Mouse (Mus musculus) MEL (cell line): ENCODE results near the gene Tmem240. TPM values are rescaled to one million over a fixed set of nuclear protein-coding genes. Genes with fewer than 3 reads are reported as not detected.

Source experiments
- DNase-seq: peaks from one replicate; pipeline ENCODE4 v3.0.0; 2011; ENCODE audit warnings: low read depth, low spot score
- H3K27ac ChIP-seq: 2 replicates; pipeline ENCODE4 v1.5.1; 2012; ENCODE audit warnings: low read depth, mild to moderate bottlenecking, control low read depth, low read length, moderate library complexity; ENCODE audit not compliant: control insufficient read depth
- H3K27me3 ChIP-seq, 2 experiments: fragments of 150-350 bp in 1 of 2; sonication (generic) in 1 of 2; 2 replicates each; pipeline ENCODE4 v1.6.1; 2012; ENCODE audit warnings: low read length in 2 of 2, mild to moderate bottlenecking in 2 of 2, improper control_type of control experiment in 1 of 2, moderate library complexity in 1 of 2; ENCODE audit not compliant: insufficient read depth in 2 of 2, control insufficient read depth in 1 of 2
- H3K36me3 ChIP-seq, 2 experiments: 2 replicates each; pipeline ENCODE4 v1.6.1; 2012 to 2014; ENCODE audit warnings: low read length in 2 of 2, improper control_type of control experiment in 1 of 2, inconsistent platforms in 1 of 2, mild to moderate bottlenecking in 1 of 2; ENCODE audit not compliant: insufficient read depth in 2 of 2, control insufficient read depth in 1 of 2
- H3K4me1 ChIP-seq, 2 experiments: fragments of 150-350 bp in 1 of 2; sonication (generic) in 1 of 2; 2 replicates each; pipeline ENCODE4 v1.6.1; 2012; ENCODE audit warnings: low read length in 2 of 2, improper control_type of control experiment in 1 of 2, mild to moderate bottlenecking in 1 of 2; ENCODE audit not compliant: insufficient read depth in 2 of 2, control insufficient read depth in 1 of 2
- H3K4me3 ChIP-seq, 2 experiments: fragments of 150-350 bp in 1 of 2; sonication (generic) in 1 of 2; 2 replicates each; pipeline ENCODE4 v1.5.1; 2012; ENCODE audit warnings: low read depth in 2 of 2, low read length in 2 of 2, mild to moderate bottlenecking in 2 of 2, moderate library complexity in 2 of 2, control low read depth in 1 of 2, improper control_type of control experiment in 1 of 2; ENCODE audit not compliant: control insufficient read depth in 1 of 2, insufficient read depth in 1 of 2
- H3K79me2 ChIP-seq: 2 replicates; pipeline ENCODE4 v1.6.1; 2012; ENCODE audit warnings: mild to moderate bottlenecking, low read length, moderate library complexity; ENCODE audit not compliant: control insufficient read depth, poor library complexity, insufficient read depth
- H3K9ac ChIP-seq: 2 replicates; pipeline ENCODE4 v1.6.1; 2012; ENCODE audit warnings: low read depth, mild to moderate bottlenecking, control low read depth, low read length, moderate library complexity; ENCODE audit not compliant: control insufficient read depth, poor library complexity, severe bottlenecking
- H3K9me3 ChIP-seq: fragments of 150-350 bp; sonication (generic); replicated peaks from 2 replicates; pipeline ENCODE4 v1.6.1; 2012; ENCODE audit warnings: mild to moderate bottlenecking, low read length, improper control_type of control experiment, moderate library complexity; ENCODE audit not compliant: insufficient read depth
- BHLHE40 ChIP-seq: IDR thresholded peaks from 2 replicates; pipeline ENCODE4 v1.6.1; 2012; ENCODE audit warnings: low read depth, mild to moderate bottlenecking, inconsistent platforms, low read length, improper control_type of control experiment, borderline replicate concordance
- CHD1 ChIP-seq: IDR thresholded peaks from 2 replicates; pipeline ENCODE4 v1.6.1; 2012; ENCODE audit warnings: low read depth, mild to moderate bottlenecking, inconsistent platforms, low read length, improper control_type of control experiment
- CHD2 ChIP-seq: IDR thresholded peaks from 2 replicates; pipeline ENCODE4 v1.6.1; 2011; ENCODE audit warnings: low read length, improper control_type of control experiment
- CTCF ChIP-seq, 3 experiments: IDR thresholded peaks in 2 of 3; conservative IDR thresholded peaks in 1 of 3; 2 replicates each; pipeline ENCODE4 v1.5.1; 2011 to 2012; ENCODE audit warnings: low read length in 3 of 3, low read depth in 2 of 3, mild to moderate bottlenecking in 2 of 3, improper control_type of control experiment in 1 of 3, inconsistent platforms in 1 of 3, mixed read lengths in 1 of 3, moderate library complexity in 1 of 3; ENCODE audit not compliant: control insufficient read depth in 1 of 3, insufficient read depth in 1 of 3, poor library complexity in 1 of 3, severe bottlenecking in 1 of 3
- E2F4 ChIP-seq: IDR thresholded peaks from 2 replicates; pipeline ENCODE4 v1.6.1; 2011; ENCODE audit warnings: low read depth, low read length, improper control_type of control experiment, borderline replicate concordance
- ELF1 ChIP-seq: IDR thresholded peaks from 2 replicates; pipeline ENCODE4 v1.6.1; 2014; ENCODE audit warnings: low read depth, mild to moderate bottlenecking, inconsistent platforms, low read length, improper control_type of control experiment, moderate library complexity
- EP300 ChIP-seq, 2 experiments: IDR thresholded peaks; 2 replicates each; pipeline ENCODE4 v1.6.1; 2011; ENCODE audit warnings: improper control_type of control experiment in 2 of 2, low read length in 2 of 2, low read depth in 1 of 2, mild to moderate bottlenecking in 1 of 2
- ETS1 ChIP-seq: IDR thresholded peaks from 2 replicates; pipeline ENCODE4 v1.6.1; 2012; ENCODE audit warnings: low read depth, mild to moderate bottlenecking, inconsistent platforms, low read length, improper control_type of control experiment, moderate library complexity
- GABPA ChIP-seq: IDR thresholded peaks from 2 replicates; pipeline ENCODE4 v1.6.1; 2012; ENCODE audit warnings: low read depth, mild to moderate bottlenecking, inconsistent platforms, low read length, improper control_type of control experiment, moderate library complexity
- HCFC1 ChIP-seq: IDR thresholded peaks from 2 replicates; pipeline ENCODE4 v1.6.1; 2012; ENCODE audit warnings: low read depth, mild to moderate bottlenecking, inconsistent platforms, low read length, improper control_type of control experiment, moderate library complexity
- JUND ChIP-seq: IDR thresholded peaks from 2 replicates; pipeline ENCODE4 v1.6.1; 2011; ENCODE audit warnings: low read depth, mild to moderate bottlenecking, improper control_type of control experiment, low read length
- MAZ ChIP-seq: IDR thresholded peaks from 2 replicates; pipeline ENCODE4 v1.6.1; 2012; ENCODE audit warnings: low read depth, mild to moderate bottlenecking, inconsistent platforms, low read length, improper control_type of control experiment
- MEF2A ChIP-seq: IDR thresholded peaks from 2 replicates; pipeline ENCODE4 v1.6.1; 2014; ENCODE audit warnings: low read depth, mild to moderate bottlenecking, inconsistent platforms, low read length, improper control_type of control experiment; ENCODE audit not compliant: poor library complexity, insufficient replicate concordance, severe bottlenecking; ENCODE audit errors: extremely low read depth
- MYC ChIP-seq: IDR thresholded peaks from 2 replicates; pipeline ENCODE4 v1.6.1; 2011; ENCODE audit warnings: low read depth, mild to moderate bottlenecking, low read length, improper control_type of control experiment, moderate library complexity
- NELFE ChIP-seq: IDR thresholded peaks from 2 replicates; pipeline ENCODE4 v1.6.1; 2011; ENCODE audit warnings: low read depth, low read length, improper control_type of control experiment
- NRF1 ChIP-seq: IDR thresholded peaks from 2 replicates; pipeline ENCODE4 v1.6.1; 2014; ENCODE audit warnings: low read depth, mild to moderate bottlenecking, inconsistent platforms, low read length, improper control_type of control experiment, moderate library complexity; ENCODE audit not compliant: poor library complexity, insufficient read depth, severe bottlenecking
- POLR2A ChIP-seq, 2 experiments: IDR thresholded peaks; 2 replicates each; pipeline ENCODE4 v1.6.1; 2011 to 2012; ENCODE audit warnings: low read length in 2 of 2, mild to moderate bottlenecking in 2 of 2, control low read depth in 1 of 2, improper control_type of control experiment in 1 of 2, low read depth in 1 of 2, moderate library complexity in 1 of 2; ENCODE audit not compliant: control insufficient read depth in 1 of 2, insufficient read depth in 1 of 2, poor library complexity in 1 of 2
- RAD21 ChIP-seq: IDR thresholded peaks from 2 replicates; pipeline ENCODE4 v1.6.1; 2011; ENCODE audit warnings: mild to moderate bottlenecking, low read depth, low read length, improper control_type of control experiment
- RCOR1 ChIP-seq: IDR thresholded peaks from 2 replicates; pipeline ENCODE4 v1.6.1; 2012; ENCODE audit warnings: low read depth, mild to moderate bottlenecking, inconsistent platforms, low read length, improper control_type of control experiment
- SIN3A ChIP-seq: IDR thresholded peaks from 2 replicates; pipeline ENCODE4 v1.6.1; 2012; ENCODE audit warnings: low read length, improper control_type of control experiment, inconsistent platforms
- TBP ChIP-seq: IDR thresholded peaks from 2 replicates; pipeline ENCODE4 v1.8.0; 2011; ENCODE audit warnings: low read depth, low read length, improper control_type of control experiment
- TCF12 ChIP-seq: IDR thresholded peaks from 2 replicates; pipeline ENCODE4 v1.6.1; 2014; ENCODE audit warnings: low read depth, mild to moderate bottlenecking, inconsistent platforms, low read length, improper control_type of control experiment, moderate library complexity
- UBTF ChIP-seq: IDR thresholded peaks from 2 replicates; pipeline ENCODE4 v1.6.1; 2012; ENCODE audit warnings: low read depth, mild to moderate bottlenecking, inconsistent platforms, low read length, improper control_type of control experiment, moderate library complexity, borderline replicate concordance; ENCODE audit not compliant: insufficient read depth
- ZC3H11A ChIP-seq: IDR thresholded peaks from 2 replicates; pipeline ENCODE4 v1.6.1; 2012; ENCODE audit warnings: low read depth, mild to moderate bottlenecking, inconsistent platforms, low read length, improper control_type of control experiment
- ZMIZ1 ChIP-seq: IDR thresholded peaks from 2 replicates; pipeline ENCODE4 v1.6.1; 2012; ENCODE audit warnings: low read depth, mild to moderate bottlenecking, inconsistent platforms, low read length, improper control_type of control experiment, moderate library complexity
- polyA plus RNA-seq, 2 experiments: library from polyadenylated mRNA; stranded (reverse) in 1 of 2; unstranded in 1 of 2; fragments of >175 nt in 1 of 2; fragments of >200 nt in 1 of 2; gene quantifications; 2 replicates each; pipeline versions ENCODE4 v1.2.1 to v1.2.4; 2012; ENCODE audit warnings: low replicate concordance in 2 of 2, low read depth in 1 of 2; ENCODE audit not compliant: insufficient read length in 2 of 2, insufficient read depth in 1 of 2, missing spikeins in 1 of 2
- total RNA-seq: library from RNA; depleted of rRNA; stranded (reverse); fragments of 300-350 nt; gene quantifications from 2 replicates; pipeline ENCODE4 v1.2.3, GENCODE M21; 2012

Tmem240 gene
- total and polyA plus RNA-seq, 3 experiments: 0.27 to 0.33 TPM; not detected in 1

- TF ChIP-seq RCOR1 (no peak), MAZ (no peak; the same call in 1 of the 2 replicates), MEF2A (no peak), RAD21 (peak; percentile 71), POLR2A (IDR thresholded peaks at IDR 0.05; ENCODE audit: control insufficient read depth in 1 of 2, insufficient read depth in 1 of 2, low read depth in 1 of 2, low read length in 2 of 2, poor library complexity in 1 of 2) (peak in 1 of 2 experiments; percentile 25; a peak in 1 of 4 replicates), EP300 (IDR thresholded peaks at IDR 0.05; ENCODE audit: low read depth in 1 of 2, low read length in 2 of 2) (0 out of 4 replicates have a peak, but pooled peaks of 1 of the 2 experiments have one; percentile 5), JUND (no peak), TCF12 (peak; percentile 24; the same call in 1 of the 2 replicates), ETS1 (no peak), TBP (no peak), BHLHE40 (no peak), E2F4 (no peak), CTCF (IDR thresholded peaks at IDR 0.05 in 2 of 3, conservative IDR thresholded peaks at IDR 0.05 in 1 of 3; ENCODE audit: control insufficient read depth in 1 of 3, insufficient read depth in 1 of 3, low read depth in 2 of 3, low read length in 3 of 3, poor library complexity in 1 of 3, severe bottlenecking in 1 of 3) (peak; percentile 48 to 80 (median 72)), ELF1 (no peak), NELFE (peak; percentile 33; the same call in 1 of the 2 replicates), UBTF (no peak), SIN3A (peak; percentile 52), ZC3H11A (peak; percentile 49), CHD1 (0 out of 2 replicates have a peak, but pooled peaks have one; percentile 54)
Measured at GRCm38 (mm10) chr4:155784081-155784701, 49.6 kb downstream of the Tmem240 start (continued).

GRCm38 (mm10) chr4:155785246-155785645 is 50.6 kb downstream of the Tmem240 start:
- Histone ChIP-seq H3K27ac (peak overlapping the region; percentile 29), H3K9me3 (no peaks in the 10 kb centered on the region), H3K36me3 (peaks cover 0 to 19% of the 10 kb centered on the region in 2 experiments; a peak in 2 of 4 replicates), H3K9ac (peak overlapping the region; percentile 41), H3K4me3 (peak overlapping the region; percentile 1 to 24; a peak in 3 of 4 replicates), H3K4me1 (peaks cover 14 to 23% of the 10 kb centered on the region in 2 experiments), H3K27me3 (no peaks in the 10 kb centered on the region), H3K79me2 (no peaks in the 10 kb centered on the region; the same call in 1 of the 2 replicates)
- TF ChIP-seq CTCF (IDR thresholded peaks at IDR 0.05 in 2 of 3, conservative IDR thresholded peaks at IDR 0.05 in 1 of 3; ENCODE audit: control insufficient read depth in 1 of 3, insufficient read depth in 1 of 3, low read depth in 2 of 3, low read length in 3 of 3, poor library complexity in 1 of 3, severe bottlenecking in 1 of 3): no peak
- TF ChIP-seq MYC: no peak
- no peak for TF ChIP-seq ELF1
- TF ChIP-seq CHD2: no peak
- TF ChIP-seq ZMIZ1: no peak
- no peak for TF ChIP-seq NRF1
- TF ChIP-seq TCF12: no peak
- no peak for TF ChIP-seq GABPA
- TF ChIP-seq HCFC1: no peak
- DNase-seq: peak; percentile 48
